Mouse (Mus musculus): ENCODE measurements around the gene Rbm26.

The Rbm26 gene

GRCm38 (mm10) chr14:105085332-105085993 is 91.7 kb downstream of the Rbm26 start:
- DNase-seq (ENCODE audit: low read depth), result no peak

GRCm38 (mm10) chr14:105084757-105085330 is 92.3 kb downstream of the Rbm26 start:
- no peak for DNase-seq (ENCODE audit: low read depth)

- DNase-seq (ENCODE audit: low read depth), result no peak
These were observed 93.0 kb downstream of the Rbm26 start for GRCm38 (mm10) chr14:105084106-105084505.

GRCm38 (mm10) chr14:105074776-105075175 is 102.4 kb downstream of the Rbm26 start:
- no peak for DNase-seq (ENCODE audit: low read depth)

GRCm38 (mm10) chr14:105074376-105074775 is 102.8 kb downstream of the Rbm26 start:
- no peak for DNase-seq (ENCODE audit: low read depth)

- no peak for DNase-seq (ENCODE audit: low read depth)
These were observed 106.1 kb downstream of the Rbm26 start for GRCm38 (mm10) chr14:105071010-105071509.

GRCm38 (mm10) chr14:105070258-105071009 is 106.7 kb downstream of the Rbm26 start:
- no peak for DNase-seq (ENCODE audit: low read depth)

- DNase-seq (ENCODE audit: low read depth), result no peak
These were observed 109.1 kb downstream of the Rbm26 start for GRCm38 (mm10) chr14:105068060-105068459.

GRCm38 (mm10) chr14:105064243-105064642 is 112.9 kb downstream of the Rbm26 start:
- no peak for DNase-seq (ENCODE audit: low read depth)

GRCm38 (mm10) chr14:105061230-105061629 is 115.9 kb downstream of the Rbm26 start:
- DNase-seq (ENCODE audit: low read depth), result no peak

- DNase-seq (ENCODE audit: low read depth), result no peak
These were observed 119.2 kb downstream of the Rbm26 start for GRCm38 (mm10) chr14:105057934-105058333.

Data from c-Kit-positive CD71-negative TER-119-negative erythroid progenitor cells, embryonic 14.5 days (primary cell).